Mouse (Mus musculus): Measurements from ENCODE around the gene Zfp248.

Gene Zfp248

DNA sequence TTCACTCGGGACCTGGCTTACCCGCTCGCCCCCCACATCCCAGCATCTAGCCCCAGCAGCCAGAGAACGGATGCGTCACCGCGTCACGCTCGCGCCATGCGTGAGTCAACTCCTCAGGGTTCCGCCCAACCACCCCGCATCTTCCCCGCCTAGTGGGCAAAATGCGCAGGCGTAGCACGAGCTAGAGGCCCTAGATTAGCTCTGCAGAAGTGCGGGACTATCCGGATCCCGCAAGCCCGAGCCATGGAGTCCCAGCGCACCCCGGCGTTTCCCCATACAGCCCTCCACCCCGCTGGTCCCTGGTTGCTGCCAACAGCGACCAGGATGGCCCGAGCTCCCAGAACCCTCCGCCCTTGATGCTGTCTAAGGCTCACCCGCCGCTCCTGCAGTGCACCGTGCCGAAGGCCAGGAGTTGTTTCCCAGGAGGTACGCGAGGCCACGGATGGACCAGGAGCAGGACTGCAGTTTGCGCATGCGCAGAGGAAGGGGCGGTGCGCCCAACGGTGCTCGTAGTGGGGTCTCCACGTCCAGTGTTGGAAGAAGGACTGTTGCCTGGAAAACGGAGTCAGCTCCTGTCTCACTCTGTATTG is at the start of gene Zfp248:
Gene Zfp248 (minus strand): TSS at position 487 of the 590 bp plus-strand sequence.
- peak; percentile 92 for DNase-seq (ENCODE audit: low read depth, low spot score)

GRCm38 (mm10) chr6:118499010-118499409 is 43.7 kb upstream of the Zfp248 start:
- no peak for DNase-seq (ENCODE audit: low read depth, low spot score)

GRCm38 (mm10) chr6:118482125-118482524 is 26.8 kb upstream of the Zfp248 start:
- no peak for DNase-seq (ENCODE audit: low read depth, low spot score)

DNA sequence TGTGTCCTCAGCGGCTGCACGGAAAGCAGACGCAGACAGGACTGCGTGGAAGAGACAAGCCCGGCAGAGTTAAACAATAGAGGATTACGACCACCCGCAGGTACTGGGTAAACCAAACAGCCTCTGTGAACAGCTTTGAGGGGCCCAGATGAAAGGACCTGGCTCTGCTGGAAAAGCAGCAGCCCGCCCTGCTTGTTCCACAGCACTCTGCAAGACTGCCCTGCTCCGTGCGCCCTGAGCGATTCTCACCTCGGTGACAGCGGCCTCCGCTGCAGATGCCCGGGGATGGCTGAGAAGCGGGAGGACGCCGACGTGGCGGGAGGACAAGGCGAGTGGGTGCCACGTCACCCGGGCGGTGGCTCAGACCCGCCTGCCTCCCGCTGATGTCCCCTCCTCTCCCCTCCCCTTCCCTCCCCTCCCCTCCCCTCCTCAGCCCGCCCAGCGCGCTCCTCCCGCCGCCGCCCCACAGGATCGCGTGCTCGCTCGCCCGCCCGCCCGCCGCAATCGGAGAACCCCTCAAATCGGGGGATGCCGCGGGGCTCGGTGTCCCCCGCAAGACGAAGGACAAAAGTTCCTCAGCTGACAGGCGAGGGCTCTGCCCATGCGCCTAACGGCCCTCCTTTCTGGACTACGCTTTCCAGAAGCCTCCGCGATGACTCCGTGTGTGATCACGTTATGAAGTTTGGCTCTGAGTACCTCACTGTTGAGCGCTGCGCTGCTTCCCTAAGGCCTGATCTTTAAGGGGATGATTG is 23.8 kb upstream of the Zfp248 start, which contains the start of gene Zfp9:
Gene Zfp9 (minus strand): TSS at position 364 of the 752 bp plus-strand sequence.
- DNase-seq (ENCODE audit: low read depth, low spot score): peak; percentile 71

DNA sequence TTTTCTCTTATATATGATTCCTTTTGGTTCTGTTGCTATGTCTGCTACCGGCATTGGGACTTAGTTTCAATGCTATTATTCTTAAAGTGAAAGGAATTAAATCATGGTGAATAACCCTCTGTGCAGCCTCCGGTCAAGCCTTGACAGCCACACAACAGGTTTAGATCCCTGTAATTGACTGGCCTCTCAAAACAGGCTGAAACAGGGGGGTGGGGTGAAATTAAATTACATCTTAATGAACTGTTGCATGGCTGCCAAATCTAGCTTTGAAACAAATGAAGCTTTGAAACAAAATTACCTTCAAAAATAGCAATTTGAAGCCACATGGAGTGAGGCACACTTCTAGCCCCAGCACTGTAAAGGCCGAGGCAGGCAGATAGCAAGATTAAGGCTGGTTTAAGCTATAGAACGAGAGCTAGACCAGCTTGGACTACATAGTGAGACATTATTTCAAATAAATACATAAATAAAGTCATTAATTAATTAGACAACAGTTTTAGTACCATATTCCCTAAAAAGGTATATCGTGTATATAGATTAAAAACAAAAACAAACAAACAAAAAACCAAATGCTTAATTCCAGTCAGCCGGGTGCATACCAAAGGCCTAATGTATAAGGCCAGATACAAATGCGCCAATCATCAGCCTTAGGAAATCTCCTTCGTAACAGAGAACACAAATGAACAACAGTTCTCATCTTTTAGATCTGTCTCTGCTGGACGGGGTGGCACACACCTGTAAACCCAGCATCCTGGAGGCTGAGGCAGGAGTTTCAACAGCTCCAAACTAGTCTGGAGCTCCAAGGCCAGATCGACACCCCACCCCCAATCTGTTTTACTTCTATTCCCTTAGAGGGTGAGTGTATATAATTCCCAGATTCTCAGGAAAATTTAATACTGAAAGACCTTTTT is 22.8 kb upstream of the Zfp248 start:
- peak; percentile 8 for DNase-seq (ENCODE audit: low read depth, low spot score)

- DNase-seq (ENCODE audit: low read depth, low spot score): no peak
Measured at GRCm38 (mm10) chr6:118462069-118462705, 6.9 kb upstream of the Zfp248 start.

DNA sequence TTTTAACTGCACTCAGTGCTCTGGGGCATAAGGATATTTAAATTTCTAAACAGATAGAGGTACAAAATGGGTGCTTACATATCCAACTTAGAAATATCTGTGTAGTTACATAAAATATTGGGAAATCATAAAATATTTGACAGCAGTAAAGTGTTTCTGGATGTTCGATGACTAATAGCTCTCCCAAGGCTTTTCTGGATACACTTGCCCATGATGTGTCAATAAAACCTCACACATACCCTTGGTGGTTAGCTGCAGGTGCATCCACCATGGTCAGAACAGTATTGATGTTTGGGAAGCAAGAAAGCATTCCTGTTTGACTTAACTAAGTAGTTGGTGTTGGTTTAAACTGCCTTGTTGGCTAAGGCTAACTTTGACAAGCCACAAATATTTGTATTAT is 2.4 kb upstream of the Zfp248 start:
- DNase-seq (ENCODE audit: low read depth, low spot score): no peak

DNA sequence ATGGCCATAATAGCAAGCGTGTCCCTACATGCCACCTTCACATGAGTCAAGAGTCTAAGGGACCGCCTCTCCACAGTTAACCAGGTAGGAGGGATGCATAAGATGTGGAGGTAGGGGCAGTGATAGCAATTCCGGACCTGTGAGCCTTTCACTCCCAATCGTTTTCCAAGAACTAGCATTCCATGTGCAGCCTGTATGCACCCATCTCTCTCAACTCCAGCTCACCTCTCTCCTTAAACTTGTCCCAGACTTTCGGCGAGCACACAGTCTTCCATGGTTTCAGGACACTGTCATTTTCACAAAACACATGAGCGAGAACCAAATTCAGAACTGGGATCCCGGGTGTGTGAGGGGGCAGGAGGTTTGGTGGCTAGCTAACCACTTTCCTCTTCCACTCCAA is 876 bp downstream of the Zfp248 start:
- no peak for DNase-seq (ENCODE audit: low read depth, low spot score)

GRCm38 (mm10) chr6:118431502-118431901 is 23.8 kb downstream of the Zfp248 start:
- DNase-seq (ENCODE audit: low read depth, low spot score): no peak

GRCm38 (mm10) chr6:118426666-118427065 is 28.7 kb downstream of the Zfp248 start:
- no peak for DNase-seq (ENCODE audit: low read depth, low spot score)

DNA sequence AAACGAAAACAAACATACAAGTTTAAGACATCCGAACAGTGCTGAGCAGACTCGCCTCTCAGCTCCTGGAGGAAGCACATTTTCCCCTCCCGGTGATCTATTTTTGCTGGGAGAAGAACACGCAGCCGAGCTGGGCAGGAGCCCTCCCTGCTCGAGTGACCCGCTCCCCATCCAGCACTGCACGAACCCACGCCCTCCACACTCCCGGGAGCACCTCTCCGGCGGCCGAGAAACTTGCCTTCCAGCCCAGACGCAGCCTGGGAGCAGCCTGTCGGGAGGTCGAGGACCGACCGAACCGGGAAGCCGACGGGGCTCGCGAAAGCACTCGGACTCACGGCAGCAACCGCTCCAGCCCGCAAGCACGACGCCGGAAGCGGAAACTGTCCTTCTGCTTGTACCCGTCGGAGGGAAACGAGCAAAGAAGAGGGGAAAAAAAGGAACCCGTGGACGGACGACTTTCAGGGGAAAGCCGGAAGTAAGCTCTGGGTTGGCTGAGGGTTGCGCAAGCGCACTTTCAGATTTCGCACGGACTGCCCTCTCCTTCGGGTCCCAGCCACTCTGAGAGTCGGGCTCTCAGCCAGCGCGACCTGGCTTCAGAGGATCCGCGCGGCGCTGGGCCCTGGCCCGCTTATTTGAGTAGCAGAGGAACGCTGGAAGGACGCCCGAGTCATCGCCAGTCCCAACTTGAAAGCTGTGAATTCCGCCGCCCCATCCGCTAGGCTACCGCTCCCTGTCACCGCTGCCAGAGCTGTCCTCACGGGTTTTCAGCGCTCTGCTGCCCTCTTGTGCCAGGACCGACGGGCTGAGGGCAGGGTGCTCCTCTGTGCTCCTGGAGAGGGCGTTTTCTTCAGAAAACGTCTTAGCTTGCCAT is 36.0 kb downstream of the Zfp248 start, which contains the start of gene Bms1:
Gene Bms1 (minus strand): TSS at position 425 of the 871 bp plus-strand sequence.
- DNase-seq (ENCODE audit: low read depth, low spot score): peak; percentile 98

DNA sequence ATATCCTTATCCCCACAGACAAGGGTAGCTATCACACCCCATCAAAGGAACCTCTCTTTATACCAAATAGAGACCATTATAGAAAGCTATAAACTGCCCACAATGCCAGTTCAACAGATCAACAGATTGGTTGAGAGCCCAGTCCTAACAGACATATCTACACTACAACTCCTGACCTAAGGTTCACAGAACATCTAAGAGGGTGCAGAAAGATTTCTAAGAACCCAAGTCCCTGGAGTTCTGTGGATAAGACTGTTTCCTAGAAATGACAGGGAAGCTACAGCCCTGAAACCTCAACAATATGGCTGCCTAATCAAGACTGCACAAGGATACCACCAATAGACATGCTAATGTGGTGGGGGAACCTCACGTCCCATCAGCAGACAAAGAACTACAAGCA is 44.9 kb downstream of the Zfp248 start:
- DNase-seq (ENCODE audit: low read depth, low spot score): no peak

- no peak for DNase-seq (ENCODE audit: low read depth, low spot score)
Measured at GRCm38 (mm10) chr6:118408510-118408909, 46.8 kb downstream of the Zfp248 start.

DNA sequence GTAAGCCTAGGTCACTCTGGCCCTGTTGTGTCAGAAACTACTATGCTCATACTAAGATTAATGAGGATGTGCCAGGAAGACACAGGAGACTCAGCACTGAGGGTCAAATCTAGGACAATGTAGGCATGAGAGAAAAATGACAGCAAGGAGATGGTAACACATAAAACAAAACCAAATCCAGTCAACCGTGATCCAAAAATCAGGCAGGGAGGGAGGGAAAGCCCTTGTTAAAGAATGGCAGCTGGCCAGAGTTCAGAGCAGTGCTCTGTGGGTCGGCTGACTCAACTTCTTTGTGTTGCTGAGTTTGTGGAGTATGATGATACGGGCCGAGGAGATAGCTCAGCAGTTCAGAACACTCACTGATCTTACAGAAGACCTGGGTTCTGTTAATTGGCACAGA is 48.9 kb downstream of the Zfp248 start:
- no peak for DNase-seq (ENCODE audit: low read depth, low spot score)

DNA sequence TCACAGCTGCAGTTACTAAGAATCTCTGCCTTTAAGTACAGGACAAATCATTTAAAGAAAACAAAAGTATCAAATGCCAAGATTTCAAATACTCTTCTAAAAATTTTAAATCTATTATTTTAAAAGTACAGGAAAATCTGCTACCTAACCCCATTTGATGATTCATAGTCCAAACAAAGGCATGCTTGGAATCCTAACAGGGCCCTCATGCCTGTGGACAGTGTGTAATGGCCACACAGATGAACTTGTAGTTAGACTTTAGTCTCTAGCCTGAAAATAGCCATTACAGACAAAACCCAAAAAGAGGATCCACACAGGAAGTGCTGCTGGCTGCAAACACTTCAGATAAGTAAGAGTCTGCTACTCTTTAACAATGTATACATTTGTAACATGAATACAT is 64.6 kb downstream of the Zfp248 start:
- DNase-seq (ENCODE audit: low read depth, low spot score): no peak

DNA sequence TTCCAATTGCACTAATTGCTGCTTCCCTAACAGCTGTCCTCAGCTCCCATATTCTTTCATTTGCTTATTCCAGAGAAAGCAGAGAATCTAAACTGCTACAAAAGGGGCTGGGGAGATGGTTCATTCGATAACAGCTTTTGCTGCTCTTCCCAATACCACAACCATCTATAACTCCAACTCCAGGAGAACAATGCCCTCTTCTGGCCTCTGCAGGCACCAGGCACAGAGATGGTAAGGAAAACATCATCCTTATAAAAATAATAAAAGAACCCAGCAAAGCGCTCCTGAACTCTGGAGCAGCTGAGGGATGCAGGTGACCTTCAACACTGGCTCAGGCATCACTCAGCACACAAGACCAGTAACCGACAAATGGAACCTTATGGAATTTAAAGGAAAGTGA is 69.4 kb downstream of the Zfp248 start:
- no peak for DNase-seq (ENCODE audit: low read depth, low spot score)

GRCm38 (mm10) chr6:118381234-118381633 is 74.1 kb downstream of the Zfp248 start:
- no peak for DNase-seq (ENCODE audit: low read depth, low spot score)

DNA sequence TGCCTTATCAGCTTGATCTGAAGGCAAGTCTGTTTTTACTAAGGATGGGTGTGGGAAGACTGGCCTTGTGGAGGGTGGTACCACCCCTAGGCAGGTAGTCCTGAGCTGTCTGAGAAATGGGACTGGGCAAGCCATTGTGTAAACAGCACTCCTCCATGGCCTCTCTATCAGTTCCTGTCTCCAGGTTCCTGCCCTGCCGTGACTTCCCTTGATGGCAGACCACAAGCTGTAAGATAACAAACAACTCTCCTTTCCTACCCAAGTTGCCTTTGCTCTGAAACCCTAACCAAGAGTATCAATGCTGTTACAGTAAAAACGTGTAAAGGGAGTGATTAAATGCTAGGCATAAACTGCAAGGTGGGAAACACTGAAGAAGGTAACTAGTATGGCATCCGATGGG is 74.7 kb downstream of the Zfp248 start:
- no peak for DNase-seq (ENCODE audit: low read depth, low spot score)

GRCm38 (mm10) chr6:118379451-118380167 is 75.7 kb downstream of the Zfp248 start:
- DNase-seq (ENCODE audit: low read depth, low spot score): peak; percentile 87

GRCm38 (mm10) chr6:118377611-118378010 is 77.7 kb downstream of the Zfp248 start:
- DNase-seq (ENCODE audit: low read depth, low spot score): no peak

Data from forelimb bud, embryonic 11.5 days (tissue).